Mouse (Mus musculus) layer of hippocampus, adult 8-10 months (tissue): ENCODE measurements around the gene Gpr174. TPM values are rescaled to one million over a fixed set of nuclear protein-coding genes. Genes with fewer than 3 reads are reported as not detected.

Source experiments
- total RNA-seq, 4 experiments: library from RNA; stranded (reverse); gene quantifications; 2 replicates each; pipeline ENCODE4 v1.2.4; 2022

The Gpr174 gene
- total RNA-seq, 4 experiments from 2014 or later: not detected

Other genes starting within 250 kb of the Gpr174 start
- not detected for gene P2ry10, start 167.4 kb upstream of the Gpr174 start, total RNA-seq
- under 1 TPM; 0.12 to 0.61 (median 0.47) TPM for gene P2ry10b, start 107.0 kb upstream of the Gpr174 start, total RNA-seq
- gene Itm2a, start 147.5 kb downstream of the Gpr174 start, total RNA-seq: 10 to 100 TPM; 32.8 to 38.9 (median 35.3) TPM